Mouse (Mus musculus): ENCODE measurements at regions not wholly inside any gene's neighbourhood (a gene's known extent, or its start where the extent isn't known, plus 50 kb on each side); places are given as distances from the start of the nearest gene placed in this dataset.

GRCm38 (mm10) chr3:119653007-119653565, 131.2 kb downstream of the Ptbp2 start:
- DNase-seq (ENCODE audit: low spot score in 2 of 2) = no peak

GRCm38 (mm10) chr3:119638633-119639032, 145.6 kb downstream of the Ptbp2 start:
- no peak for DNase-seq (ENCODE audit: low spot score in 2 of 2)

- no peak for DNase-seq (ENCODE audit: low spot score in 2 of 2)
These were observed 148.6 kb downstream of the Ptbp2 start for GRCm38 (mm10) chr3:119635641-119636040.

DNA sequence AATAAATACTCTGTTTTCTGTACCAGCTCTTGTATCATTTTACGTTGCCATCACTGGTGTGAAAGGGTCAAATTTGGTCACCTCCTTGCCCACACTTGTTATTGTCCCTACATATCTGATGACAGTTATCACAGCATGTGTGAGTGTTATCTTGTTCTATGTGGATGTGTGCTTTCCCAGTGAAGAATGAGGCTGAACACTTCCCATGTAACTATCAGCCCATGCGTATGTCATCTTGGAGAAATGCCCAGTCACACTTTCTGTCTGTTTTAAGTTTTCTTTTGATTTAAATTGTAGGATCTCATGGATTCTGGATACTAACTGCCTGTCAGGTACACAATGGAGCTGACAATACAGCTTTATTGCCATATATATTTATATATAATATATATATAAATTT, 150.8 kb downstream of the Ptbp2 start:
- DNase-seq (ENCODE audit: low spot score in 2 of 2) = no peak

DNA sequence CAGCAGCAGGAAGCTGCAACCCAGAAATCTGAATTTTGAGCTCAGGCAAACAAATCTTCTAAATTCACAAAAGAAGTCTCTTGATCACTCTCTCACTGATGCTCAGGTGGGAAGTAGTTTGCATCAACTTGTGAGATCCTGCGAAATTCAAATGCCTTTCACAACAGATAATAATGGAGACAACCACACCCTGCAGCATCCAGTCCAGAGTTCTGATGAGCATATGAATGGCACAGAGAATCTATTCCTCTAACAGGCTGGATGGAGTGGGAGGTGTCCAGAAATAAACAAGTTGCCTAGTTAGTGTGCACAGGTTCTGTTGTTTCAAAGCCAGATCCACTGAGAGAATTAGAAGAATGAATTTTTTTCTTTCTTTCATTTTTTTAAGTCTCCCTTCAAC, 178.2 kb downstream of the Ptbp2 start:
- no peak for DNase-seq (ENCODE audit: low spot score in 2 of 2)

- DNase-seq (ENCODE audit: low spot score in 2 of 2) = no peak
These were observed 195.3 kb downstream of the Ptbp2 start for GRCm38 (mm10) chr3:119588872-119589416.

DNA sequence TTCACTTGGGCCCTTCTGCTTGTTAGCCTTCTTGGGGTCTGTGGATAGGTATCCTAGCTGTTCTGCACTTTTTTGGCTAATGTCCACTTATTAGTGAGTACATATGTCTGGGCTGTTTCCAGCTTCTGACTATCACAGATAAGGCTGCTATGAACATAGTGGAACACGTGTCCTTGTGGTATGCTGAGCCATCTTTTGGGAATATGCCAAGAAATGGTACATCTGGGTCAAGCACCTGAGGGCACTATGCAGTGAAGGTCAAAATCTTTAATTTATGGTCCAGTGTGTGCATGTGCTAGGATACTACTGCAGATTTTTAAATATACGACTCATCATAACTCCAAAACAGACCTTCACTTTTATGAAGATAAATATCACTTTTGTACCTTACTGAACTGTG, 196.3 kb downstream of the Ptbp2 start:
- DNase-seq (ENCODE audit: low spot score in 2 of 2) = no peak

- DNase-seq (ENCODE audit: low spot score in 2 of 2) = no peak
These were observed 208.8 kb downstream of the Ptbp2 start for GRCm38 (mm10) chr3:119575516-119575915.

- DNase-seq (ENCODE audit: low spot score in 2 of 2) = no peak
These were observed 246.4 kb downstream of the Ptbp2 start for GRCm38 (mm10) chr3:119537884-119538283.

- no peak for DNase-seq (ENCODE audit: low spot score in 2 of 2)
These were observed 259.6 kb downstream of the Ptbp2 start for GRCm38 (mm10) chr3:119524510-119525123.

- DNase-seq (ENCODE audit: low spot score in 2 of 2) = no peak
These were observed 271.7 kb downstream of the Ptbp2 start for GRCm38 (mm10) chr3:119512596-119512995.

GRCm38 (mm10) chr3:119509132-119509531, 275.1 kb downstream of the Ptbp2 start:
- no peak for DNase-seq (ENCODE audit: low spot score in 2 of 2)

DNA sequence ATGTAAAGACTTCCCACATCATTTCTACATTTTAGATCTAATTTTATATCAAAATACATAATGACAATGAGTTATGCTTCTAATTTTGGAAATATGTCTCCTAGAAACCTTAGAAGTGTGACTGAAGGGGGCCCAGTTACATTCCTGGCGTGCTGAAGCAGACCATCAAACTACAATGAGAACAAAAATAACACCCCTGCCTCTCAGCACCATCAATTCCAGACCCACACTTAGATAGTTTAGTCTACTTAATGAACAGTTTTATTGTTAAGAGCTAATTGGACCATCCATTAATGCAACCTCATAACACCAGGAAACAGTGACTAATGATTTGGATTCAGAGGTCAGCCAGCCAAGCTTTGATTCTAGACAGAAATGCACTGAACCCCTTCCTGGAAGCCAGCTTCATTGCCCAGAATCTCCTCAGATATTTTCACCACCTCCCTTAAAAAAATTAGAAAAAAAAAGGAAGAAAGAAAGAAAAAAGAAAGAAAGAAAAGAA, 280.7 kb downstream of the Ptbp2 start:
- DNase-seq (ENCODE audit: low spot score in 2 of 2) = no peak

DNA sequence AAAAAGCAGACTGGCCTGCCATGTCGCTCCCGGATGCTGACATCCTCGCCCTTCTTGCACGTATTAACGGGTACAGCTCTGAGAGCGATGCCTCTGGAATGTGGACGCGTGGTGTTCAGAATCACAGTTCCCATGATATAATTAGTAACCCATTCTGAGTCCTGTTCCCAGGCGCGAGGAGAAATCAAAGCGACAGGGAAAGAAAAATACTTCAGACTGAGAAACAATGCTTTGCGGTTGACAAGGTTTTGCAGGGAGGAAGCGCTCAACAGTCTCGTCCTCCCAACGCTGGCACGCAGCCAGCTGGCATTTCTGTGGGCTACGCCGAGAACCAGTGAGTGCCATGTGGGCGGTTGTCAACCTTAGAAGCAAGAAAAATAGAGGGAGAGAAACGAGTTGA, 285.6 kb downstream of the Ptbp2 start:
- peak; percentile 61 to 87 for DNase-seq (ENCODE audit: low spot score in 2 of 2)

DNA sequence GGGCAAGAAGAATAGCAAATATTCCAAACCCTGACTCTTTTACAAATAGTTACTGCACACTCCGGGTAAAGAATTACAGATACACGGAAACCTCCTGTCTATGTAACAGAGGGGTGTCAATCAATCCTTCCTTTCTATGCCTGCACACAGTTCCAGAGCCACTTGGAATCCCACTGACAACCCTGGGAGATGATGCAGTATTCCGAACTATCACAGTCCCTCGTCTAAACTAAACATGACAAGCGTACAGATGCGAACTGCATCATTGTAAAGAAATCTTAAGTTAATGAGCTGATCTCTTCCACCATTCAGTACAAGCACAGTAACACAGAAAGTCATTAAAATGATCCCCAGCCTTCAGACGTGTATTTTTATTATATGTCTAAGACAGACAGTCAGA, 286.4 kb downstream of the Ptbp2 start:
- no peak for DNase-seq (ENCODE audit: low spot score in 2 of 2)

GRCm38 (mm10) chr3:119494580-119494979, 289.7 kb downstream of the Ptbp2 start:
- DNase-seq (ENCODE audit: low spot score in 2 of 2) = no peak

GRCm38 (mm10) chr3:119492627-119493026, 291.6 kb downstream of the Ptbp2 start:
- peak; percentile 4 to 16 for DNase-seq (ENCODE audit: low spot score in 2 of 2)

DNA sequence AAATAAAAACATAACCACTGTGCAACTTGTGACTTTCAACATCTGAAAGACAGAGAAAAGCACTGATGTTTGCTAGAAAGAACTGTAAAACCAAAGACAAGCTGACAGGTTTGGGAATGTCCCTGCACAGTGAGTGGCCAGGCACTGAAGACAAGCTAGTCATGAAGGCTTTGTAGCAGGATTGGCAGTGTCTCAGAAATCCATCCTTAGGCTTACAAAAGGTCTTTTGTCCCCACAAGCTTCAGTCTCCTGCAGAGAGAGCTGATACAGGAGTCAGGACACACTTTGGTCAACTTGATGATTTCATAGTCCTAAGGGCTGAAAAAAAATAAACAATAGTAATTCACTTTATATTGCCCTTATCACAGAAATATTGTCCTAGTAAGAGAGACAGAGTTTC, 294.9 kb downstream of the Ptbp2 start:
- no peak for DNase-seq (ENCODE audit: low spot score in 2 of 2)
